Mouse (Mus musculus) embryonic facial prominence, embryonic 11.5 days (tissue): Measurements from ENCODE around the gene Slc13a1. TPM values are rescaled to one million over a fixed set of nuclear protein-coding genes. Genes with fewer than 3 reads are reported as not detected.

Experiments
- ATAC-seq: fragments of 200-750 bp; cut with Nextera tagmentation; replicated peaks from 2 replicates; pipeline ENCODE4 v1.8.0; 2017; ENCODE audit warnings: low read depth; ENCODE audit not compliant: insufficient number of reproducible peaks, low FRiP score, low TSS enrichment
- DNase-seq: peaks from one replicate; pipeline ENCODE4 v3.0.0-alpha.2; 2015; ENCODE audit warnings: low spot score
- H3K27ac ChIP-seq: fragments of 300-500 bp; sonication (generic); replicated peaks from 2 replicates; pipeline ENCODE4 v1.5.1; 2014; ENCODE audit warnings: mild to moderate bottlenecking, low read depth, low read length, control low read depth
- H3K27me3 ChIP-seq: fragments of 300-500 bp; sonication (generic); 2 replicates; pipeline ENCODE4 v1.6.1; 2014; ENCODE audit warnings: mild to moderate bottlenecking, low read length, moderate library complexity, mixed read lengths; ENCODE audit not compliant: control insufficient read depth, insufficient read depth
- H3K36me3 ChIP-seq: fragments of 300-500 bp; sonication (generic); replicated peaks from 2 replicates; pipeline ENCODE4 v1.6.1; 2014; ENCODE audit warnings: low read depth, mild to moderate bottlenecking, low read length, moderate library complexity, mixed read lengths; ENCODE audit not compliant: control insufficient read depth, insufficient read depth
- H3K4me1 ChIP-seq: fragments of 300-500 bp; sonication (generic); 2 replicates; pipeline ENCODE4 v1.6.1; 2014; ENCODE audit warnings: low read length, mixed read lengths; ENCODE audit not compliant: control insufficient read depth, insufficient read depth
- H3K4me2 ChIP-seq: fragments of 300-500 bp; sonication (generic); 2 replicates; pipeline ENCODE4 v1.6.1; 2014; ENCODE audit warnings: low read depth, mild to moderate bottlenecking, control low read depth, low read length, moderate library complexity
- H3K4me3 ChIP-seq: fragments of 300-500 bp; sonication (generic); 2 replicates; pipeline ENCODE4 v1.5.1; 2014; ENCODE audit warnings: low read depth, low read length, control low read depth
- H3K9ac ChIP-seq: fragments of 300-500 bp; sonication (generic); replicated peaks from 2 replicates; pipeline ENCODE4 v1.6.1; 2014; ENCODE audit warnings: mild to moderate bottlenecking, control low read depth, low read length
- H3K9me3 ChIP-seq: fragments of 300-500 bp; sonication (generic); replicated peaks from 2 replicates; pipeline ENCODE4 v1.6.1; 2016; ENCODE audit warnings: mild to moderate bottlenecking, low read length, inconsistent platforms, mixed read lengths; ENCODE audit not compliant: control insufficient read depth
- WGBS: fragments of 180-500 bp; shearing (Covaris S2); extraction: QIAGEN DNeasy Blood & Tissue Kit; methylation state at CpG from one replicate; pipeline ENCODE4 v1.1.7; 2014; 5-methylcytosine and 5-hydroxymethylcytosine counted together
- polyA plus RNA-seq: library from polyadenylated mRNA; unstranded; fragments of >200 nt; fragmentation: Nextera tagmentation; extraction: Ambion mirVana; gene quantifications from 2 replicates; pipeline ENCODE4 v1.2.1, GENCODE M21; 2014

The Slc13a1 gene
- polyA plus RNA-seq, 1 experiment from 2014 or later, result 0.07 TPM

GRCm38 (mm10) chr6:24175393-24175792 is 7.5 kb upstream of the Slc13a1 start:
- Histone ChIP-seq H3K9ac (no peak overlapping the region), H3K27ac (no peak overlapping the region), H3K4me3 (no peak overlapping the region), H3K36me3 (no peaks in the 10 kb centered on the region), H3K27me3 (no peaks in the 10 kb centered on the region), H3K4me2 (no peak overlapping the region), H3K4me1 (no peaks in the 10 kb centered on the region), H3K9me3 (no peaks in the 10 kb centered on the region)
- 89% methylated on average over 3 of the region's 3 CpGs for WGBS
- ATAC-seq (no peak), DNase-seq (no peak)

- Histone ChIP-seq H3K4me1 (no peaks in the 10 kb centered on the region), H3K27me3 (no peaks in the 10 kb centered on the region), H3K4me2 (no peak overlapping the region), H3K9ac (no peak overlapping the region), H3K27ac (no peak overlapping the region), H3K36me3 (no peaks in the 10 kb centered on the region), H3K4me3 (no peak overlapping the region), H3K9me3 (no peaks in the 10 kb centered on the region)
- DNase-seq, result no peak
- ATAC-seq, result no peak
Observed at GRCm38 (mm10) chr6:24173951-24174350, 6.1 kb upstream of the Slc13a1 start.

DNA sequence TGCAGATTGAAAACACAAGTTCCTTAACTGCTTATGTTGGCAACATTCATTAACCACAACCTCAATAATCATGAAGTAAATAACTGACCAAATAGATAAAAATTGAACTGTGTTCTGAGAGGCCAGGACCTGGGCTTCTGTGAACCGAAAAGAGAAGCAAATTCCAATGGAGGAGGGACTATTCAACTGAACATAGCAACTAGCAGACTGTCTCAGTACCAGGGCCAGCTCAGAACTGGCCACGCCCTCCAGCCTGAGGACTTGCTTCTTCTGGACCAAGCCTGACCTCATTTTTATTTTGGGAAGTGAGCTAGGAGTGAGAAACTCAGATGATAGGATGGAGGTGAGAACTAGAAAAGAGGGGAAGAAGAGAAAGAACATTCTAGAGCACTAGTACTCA is 4.8 kb upstream of the Slc13a1 start:
- H3K9ac ChIP-seq, result no peak overlapping the region
- WGBS, result 64% methylated on average over 2 of the region's 2 CpGs
- no peak overlapping the region for H3K4me2 ChIP-seq
- ATAC-seq, result no peak
- H3K4me1 ChIP-seq, result no peaks in the 10 kb centered on the region
- no peaks in the 10 kb centered on the region for H3K9me3 ChIP-seq
- H3K36me3 ChIP-seq, result no peaks in the 10 kb centered on the region
- no peak for DNase-seq
- H3K4me3 ChIP-seq, result no peak overlapping the region
- H3K27ac ChIP-seq, result no peak overlapping the region
- no peaks in the 10 kb centered on the region for H3K27me3 ChIP-seq

DNA sequence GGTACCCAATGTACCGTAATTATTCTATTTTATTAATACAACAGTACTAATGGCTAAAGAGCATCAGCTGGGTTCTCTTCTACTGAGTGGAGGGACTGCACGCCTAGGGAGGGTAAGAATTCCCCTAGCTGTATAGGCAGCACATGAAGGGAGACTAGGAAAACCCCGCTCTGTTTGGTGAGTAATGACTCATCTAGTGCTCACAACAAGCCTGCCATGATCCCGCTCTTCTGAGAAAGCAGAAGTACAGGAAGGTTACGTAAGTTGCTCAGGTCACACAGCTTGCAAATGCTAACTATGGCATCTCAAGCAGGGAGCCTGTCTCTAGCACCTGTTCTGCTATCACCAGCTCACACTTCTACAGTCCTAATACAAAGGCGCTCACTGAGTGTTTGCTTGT is 1.1 kb downstream of the Slc13a1 start:
- WGBS, result 85% methylated on average over 6 of the region's 6 CpGs
- ATAC-seq, result no peak

GRCm38 (mm10) chr6:24165249-24165648 is 2.6 kb downstream of the Slc13a1 start:
- ATAC-seq, result no peak
- 62% methylated on average over 3 of the region's 3 CpGs for WGBS
- H3K4me3 ChIP-seq, result no peak overlapping the region
- no peak for DNase-seq
- H3K4me2 ChIP-seq, result no peak overlapping the region
- H3K9ac ChIP-seq, result no peak overlapping the region
- no peaks in the 10 kb centered on the region for H3K27me3 ChIP-seq
- no peaks in the 10 kb centered on the region for H3K36me3 ChIP-seq
- no peaks in the 10 kb centered on the region for H3K9me3 ChIP-seq
- H3K4me1 ChIP-seq, result no peaks in the 10 kb centered on the region
- H3K27ac ChIP-seq, result no peak overlapping the region

More for the DNA sequence above, 1.1 kb downstream of the Slc13a1 start:
- H3K36me3 ChIP-seq, result no peaks in the 10 kb centered on the region
- H3K9me3 ChIP-seq, result no peaks in the 10 kb centered on the region
- H3K9ac ChIP-seq, result no peak overlapping the region
- no peak overlapping the region for H3K27ac ChIP-seq
- no peak for DNase-seq
- no peaks in the 10 kb centered on the region for H3K27me3 ChIP-seq
- H3K4me2 ChIP-seq, result no peak overlapping the region
- no peaks in the 10 kb centered on the region for H3K4me1 ChIP-seq
- H3K4me3 ChIP-seq, result no peak overlapping the region

DNA sequence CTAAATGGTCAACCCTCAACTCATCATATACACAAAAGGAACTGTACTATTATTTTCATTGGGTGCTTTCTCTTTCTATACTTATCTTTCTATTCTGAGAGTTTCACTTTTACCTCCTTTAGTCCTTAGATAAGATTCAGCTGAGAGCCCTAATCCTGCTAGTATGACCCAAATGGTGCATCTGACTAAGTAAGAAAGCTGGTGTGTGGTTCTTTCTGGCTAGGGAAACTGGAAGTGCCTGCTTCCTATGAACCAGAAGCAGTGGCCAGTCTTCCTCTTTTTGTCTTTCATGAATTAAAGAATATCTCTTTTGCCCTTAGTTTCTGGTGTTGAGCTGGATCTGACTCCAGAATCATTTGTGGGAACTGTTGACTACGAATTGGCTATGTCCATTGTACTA is 8.1 kb downstream of the Slc13a1 start:
- Histone ChIP-seq H3K9ac (no peak overlapping the region), H3K27ac (no peak overlapping the region), H3K36me3 (no peaks in the 10 kb centered on the region), H3K4me1 (no peaks in the 10 kb centered on the region), H3K4me3 (no peak overlapping the region), H3K27me3 (no peaks in the 10 kb centered on the region), H3K9me3 (no peaks in the 10 kb centered on the region), H3K4me2 (no peak overlapping the region)
- WGBS, result 62% methylated on average over 1 of the region's 1 CpGs
- ATAC-seq (no peak), DNase-seq (no peak)

DNA sequence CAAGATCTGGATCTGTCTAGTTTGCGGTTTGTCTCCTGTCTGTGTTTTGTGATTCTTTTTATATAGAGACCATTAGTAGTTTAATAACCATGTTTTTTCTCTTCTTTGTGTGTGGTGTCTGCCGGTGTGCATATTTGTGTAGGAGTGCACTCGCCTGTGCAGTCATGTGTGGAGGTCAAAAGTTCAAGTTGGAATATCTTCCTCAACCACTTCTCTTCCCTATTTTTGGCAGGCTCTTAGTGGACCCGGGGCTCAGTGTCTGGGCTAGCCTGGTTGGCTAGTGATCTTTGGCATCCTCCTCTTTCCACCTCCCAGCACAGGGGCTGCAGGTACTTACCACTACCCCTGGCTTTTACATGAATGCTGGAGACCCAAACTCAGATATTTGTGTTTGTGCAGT is 13.0 kb downstream of the Slc13a1 start:
- Histone ChIP-seq H3K36me3 (no peaks in the 10 kb centered on the region), H3K27me3 (no peaks in the 10 kb centered on the region), H3K4me3 (no peak overlapping the region), H3K27ac (no peak overlapping the region), H3K9me3 (no peaks in the 10 kb centered on the region), H3K4me2 (no peak overlapping the region), H3K9ac (no peak overlapping the region), H3K4me1 (no peaks in the 10 kb centered on the region)
- ATAC-seq (no peak), DNase-seq (no peak)
- 77% methylated on average over 4 of the region's 4 CpGs for WGBS

DNA sequence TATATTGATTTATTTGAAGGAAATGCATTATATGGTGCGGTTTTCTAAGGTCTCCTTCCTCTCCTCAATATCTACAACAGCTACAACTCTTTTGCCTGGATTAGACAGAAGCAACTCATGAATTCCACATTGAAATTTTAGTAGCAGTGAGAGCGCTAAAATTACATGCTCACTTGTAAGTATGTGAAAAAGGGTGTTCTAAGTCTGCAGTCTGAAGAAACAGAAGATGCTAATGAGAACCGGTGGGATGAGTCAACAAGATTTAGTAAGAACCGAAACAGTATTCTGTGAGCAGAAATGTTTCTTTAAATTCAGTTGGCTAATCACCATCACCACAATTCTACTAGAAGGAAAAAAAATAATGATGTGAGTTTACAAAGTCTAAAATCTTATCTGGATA is 34.9 kb downstream of the Slc13a1 start:
- 86% methylated on average over 4 of the region's 4 CpGs for WGBS
- H3K27ac ChIP-seq, result no peak overlapping the region
- no peak overlapping the region for H3K4me2 ChIP-seq
- no peaks in the 10 kb centered on the region for H3K4me1 ChIP-seq
- H3K4me3 ChIP-seq, result no peak overlapping the region
- H3K9ac ChIP-seq, result no peak overlapping the region
- no peak for DNase-seq
- H3K36me3 ChIP-seq, result no peaks in the 10 kb centered on the region
- H3K27me3 ChIP-seq, result no peaks in the 10 kb centered on the region
- no peak for ATAC-seq
- H3K9me3 ChIP-seq, result no peaks in the 10 kb centered on the region

- Histone ChIP-seq H3K27me3 (no peaks in the 10 kb centered on the region), H3K4me1 (no peaks in the 10 kb centered on the region), H3K36me3 (no peaks in the 10 kb centered on the region), H3K9ac (no peak overlapping the region), H3K4me3 (no peak overlapping the region), H3K4me2 (no peak overlapping the region), H3K27ac (no peak overlapping the region), H3K9me3 (no peaks in the 10 kb centered on the region)
- ATAC-seq (no peak), DNase-seq (no peak)
Observed at GRCm38 (mm10) chr6:24122632-24123031, 45.3 kb downstream of the Slc13a1 start.
